Mouse (Mus musculus): Measurements from ENCODE around the gene Zfp706.

GRCm38 (mm10) chr15:36975256-36975620 is 32.3 kb downstream of the Zfp706 start:
- TF ChIP-seq POLR2A (IDR thresholded peaks at IDR 0.05; ENCODE audit: low read depth, low read length) (no peak), EP300 (IDR thresholded peaks at IDR 0.05; ENCODE audit: low read length) (no peak)
